Mouse (Mus musculus) kidney, embryonic 15.5 days (tissue): ENCODE results near the gene Baat. TPM values are rescaled to one million over a fixed set of nuclear protein-coding genes. Genes with fewer than 3 reads are reported as not detected.

ENCODE experiments used
- ATAC-seq: fragments of 200-750 bp; cut with Nextera tagmentation; replicated peaks from 2 replicates; pipeline ENCODE4 v1.8.0; 2017; ENCODE audit warnings: moderate TSS enrichment; ENCODE audit not compliant: low FRiP score
- H3K27ac ChIP-seq: fragments of 300-500 bp; sonication (generic); 2 replicates; pipeline ENCODE4 v1.5.1; 2015; ENCODE audit warnings: mild to moderate bottlenecking, inconsistent platforms
- H3K27me3 ChIP-seq: fragments of 300-500 bp; sonication (generic); 2 replicates; pipeline ENCODE4 v1.6.1; 2015; ENCODE audit warnings: inconsistent platforms
- H3K36me3 ChIP-seq: fragments of 300-500 bp; sonication (generic); 2 replicates; pipeline ENCODE4 v1.6.1; 2015; ENCODE audit warnings: inconsistent platforms
- H3K4me1 ChIP-seq: fragments of 300-500 bp; sonication (generic); 2 replicates; pipeline ENCODE4 v1.6.1; 2015; ENCODE audit warnings: inconsistent platforms
- H3K4me2 ChIP-seq: fragments of 300-500 bp; sonication (generic); 2 replicates; pipeline ENCODE4 v1.6.1; 2015; ENCODE audit warnings: moderate library complexity, mild to moderate bottlenecking, inconsistent platforms
- H3K4me3 ChIP-seq: fragments of 300-500 bp; sonication (generic); replicated peaks from 2 replicates; pipeline ENCODE4 v1.5.1; 2015; ENCODE audit warnings: mild to moderate bottlenecking, inconsistent platforms
- H3K9ac ChIP-seq: fragments of 300-500 bp; sonication (generic); 2 replicates; pipeline ENCODE4 v1.6.1; 2015; ENCODE audit warnings: mild to moderate bottlenecking, inconsistent platforms
- H3K9me3 ChIP-seq: fragments of 300-500 bp; sonication (generic); replicated peaks from 2 replicates; pipeline ENCODE4 v1.6.1; 2016; ENCODE audit warnings: inconsistent platforms
- whole genome bisulfite sequencing: fragments of 180-500 bp; shearing (Covaris S2); methylation state at CpG from one replicate; pipeline ENCODE4 v1.1.7; 2015; ENCODE audit warnings: mixed read lengths; 5-methylcytosine and 5-hydroxymethylcytosine counted together
- polyA plus RNA-seq: library from polyadenylated mRNA; unstranded; fragments of >200 nt; fragmentation: Nextera tagmentation; extraction: Ambion mirVana; gene quantifications from 2 replicates; pipeline ENCODE4 v1.2.1, GENCODE M21; 2015

The Baat gene
- 0.16 TPM in 1 of 2 replicates, not detected in the other for polyA plus RNA-seq

- Histone ChIP-seq H3K4me1 (no peaks in the 10 kb centered on the region), H3K27ac (no peak within 1 kb of the TSS), H3K36me3 (peaks cover under 1% of the 10 kb centered on the region; the same call in 1 of the 2 replicates), H3K9ac (no peak within 1 kb of the TSS), H3K4me3 (no peak within 1 kb of the TSS), H3K9me3 (no peaks in the 10 kb centered on the region), H3K27me3 (no peaks in the 10 kb centered on the region), H3K4me2 (no peak within 1 kb of the TSS)
- 73% methylated on average over 3 of the region's 3 CpGs for WGBS
- no peak for ATAC-seq
Measured at GRCm38 (mm10) chr4:49506386-49506785, at the start of gene Baat. Gene Baat, minus strand, starts transcription at chr4:49506557.

- Histone ChIP-seq H3K27ac (no peak overlapping the region), H3K27me3 (no peaks in the 10 kb centered on the region), H3K36me3 (no peaks in the 10 kb centered on the region), H3K4me3 (no peak overlapping the region), H3K9ac (no peak overlapping the region), H3K4me1 (no peaks in the 10 kb centered on the region), H3K9me3 (no peaks in the 10 kb centered on the region), H3K4me2 (no peak overlapping the region)
- WGBS, result 45% methylated on average over 5 of the region's 5 CpGs
- peak; percentile 81 for ATAC-seq
Measured at GRCm38 (mm10) chr4:49553380-49553779, 47.0 kb upstream of the Baat start.

- Histone ChIP-seq H3K27ac (peak within 1 kb of the TSS; percentile 75), H3K4me2 (no peak within 1 kb of the TSS), H3K36me3 (no peaks in the 10 kb centered on the region), H3K4me3 (peak within 1 kb of the TSS; percentile 3; the same call in 1 of the 2 replicates), H3K9me3 (no peaks in the 10 kb centered on the region), H3K27me3 (no peaks in the 10 kb centered on the region), H3K9ac (no peak within 1 kb of the TSS), H3K4me1 (no peaks in the 10 kb centered on the region)
- 0 out of 2 replicates have a peak, but pooled peaks have one; percentile 5 for ATAC-seq
- 41% methylated on average over 3 of the region's 3 CpGs for WGBS
Measured at GRCm38 (mm10) chr4:49549383-49549782, 43.0 kb upstream of the Baat start, which contains the start of gene Aldob. Gene Aldob, minus strand, starts transcription at chr4:49549546.

- Histone ChIP-seq H3K4me3 (no peak overlapping the region), H3K4me2 (no peak overlapping the region), H3K9ac (no peak overlapping the region), H3K27ac (peak overlapping the region; percentile 75), H3K27me3 (no peaks in the 10 kb centered on the region), H3K9me3 (no peaks in the 10 kb centered on the region), H3K4me1 (no peaks in the 10 kb centered on the region), H3K36me3 (no peaks in the 10 kb centered on the region)
- WGBS, result 78% methylated on average over 7 of the region's 7 CpGs
- ATAC-seq, result peak; percentile 61
Measured at GRCm38 (mm10) chr4:49547544-49548219, 41.3 kb upstream of the Baat start.

GRCm38 (mm10) chr4:49546873-49547543 is 40.7 kb upstream of the Baat start:
- 51% methylated on average over 6 of the region's 6 CpGs for WGBS
- H3K4me3 ChIP-seq, result no peak overlapping the region
- H3K9ac ChIP-seq, result no peak overlapping the region
- ATAC-seq, result peak; percentile 81
- H3K27ac ChIP-seq, result 0 out of 2 replicates have a peak overlapping the region, but pooled peaks have one; percentile 19
- H3K36me3 ChIP-seq, result no peaks in the 10 kb centered on the region
- H3K4me1 ChIP-seq, result no peaks in the 10 kb centered on the region
- no peaks in the 10 kb centered on the region for H3K9me3 ChIP-seq
- H3K4me2 ChIP-seq, result no peak overlapping the region
- no peaks in the 10 kb centered on the region for H3K27me3 ChIP-seq

DNA sequence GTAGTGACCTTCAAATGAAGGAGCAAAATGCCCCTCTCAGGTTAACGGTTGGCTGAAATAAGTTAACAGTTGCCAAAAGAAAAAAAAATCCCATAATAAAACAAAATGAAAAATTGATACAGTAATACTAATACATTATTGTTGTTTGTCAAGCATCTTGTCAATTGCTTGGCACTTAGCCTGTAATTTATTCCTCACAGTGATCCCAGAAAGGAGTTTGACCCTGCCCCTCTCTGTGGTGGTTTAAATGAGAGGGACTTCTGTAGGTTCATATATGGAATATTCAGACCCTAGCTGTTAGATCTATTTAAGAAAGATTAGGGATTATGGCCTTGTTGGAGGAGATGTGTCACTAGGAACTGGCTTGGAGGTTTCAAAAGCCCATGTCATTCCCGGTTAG is 39.7 kb upstream of the Baat start:
- no peak for ATAC-seq
- 69% methylated on average over 2 of the region's 2 CpGs for WGBS
- H3K4me2 ChIP-seq, result no peak overlapping the region

GRCm38 (mm10) chr4:49540966-49541365 is 34.6 kb upstream of the Baat start:
- H3K4me2 ChIP-seq, result no peak overlapping the region
- H3K9ac ChIP-seq, result no peak overlapping the region
- no peak overlapping the region for H3K4me3 ChIP-seq
- WGBS, result 79% methylated on average over 3 of the region's 3 CpGs
- no peaks in the 10 kb centered on the region for H3K4me1 ChIP-seq
- no peak overlapping the region for H3K27ac ChIP-seq
- no peaks in the 10 kb centered on the region for H3K27me3 ChIP-seq
- ATAC-seq, result no peak
- H3K9me3 ChIP-seq, result no peaks in the 10 kb centered on the region
- H3K36me3 ChIP-seq, result no peaks in the 10 kb centered on the region

More for the DNA sequence above, 39.7 kb upstream of the Baat start:
- H3K9ac ChIP-seq, result no peak overlapping the region
- no peak overlapping the region for H3K27ac ChIP-seq
- H3K27me3 ChIP-seq, result no peaks in the 10 kb centered on the region
- no peaks in the 10 kb centered on the region for H3K36me3 ChIP-seq
- no peaks in the 10 kb centered on the region for H3K4me1 ChIP-seq
- H3K9me3 ChIP-seq, result no peaks in the 10 kb centered on the region
- no peak overlapping the region for H3K4me3 ChIP-seq

DNA sequence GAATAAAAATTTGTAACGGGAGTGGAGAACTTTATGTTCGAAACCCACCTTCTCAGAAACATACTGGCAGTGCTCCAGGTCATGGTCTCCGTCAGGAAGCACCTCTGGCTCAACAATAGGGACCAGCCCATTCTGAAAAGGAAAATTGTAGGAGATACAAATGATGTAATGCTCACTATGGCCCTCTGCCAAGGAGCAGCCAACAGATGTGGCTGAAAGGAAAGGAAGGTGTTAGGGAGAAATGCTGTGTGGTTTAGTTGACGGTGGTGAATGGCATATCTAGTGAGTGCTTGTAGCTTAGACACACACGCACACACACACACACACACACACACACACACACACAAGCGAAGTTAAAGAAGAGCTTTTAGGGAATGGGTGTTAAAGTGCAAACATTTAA is 33.3 kb upstream of the Baat start:
- no peak for ATAC-seq
- no peaks in the 10 kb centered on the region for H3K27me3 ChIP-seq
- H3K4me3 ChIP-seq, result no peak overlapping the region
- no peak overlapping the region for H3K4me2 ChIP-seq
- no peak overlapping the region for H3K27ac ChIP-seq
- H3K9ac ChIP-seq, result no peak overlapping the region
- H3K9me3 ChIP-seq, result no peaks in the 10 kb centered on the region
- 62% methylated on average over 6 of the region's 6 CpGs for WGBS
- H3K4me1 ChIP-seq, result no peaks in the 10 kb centered on the region
- H3K36me3 ChIP-seq, result no peaks in the 10 kb centered on the region

DNA sequence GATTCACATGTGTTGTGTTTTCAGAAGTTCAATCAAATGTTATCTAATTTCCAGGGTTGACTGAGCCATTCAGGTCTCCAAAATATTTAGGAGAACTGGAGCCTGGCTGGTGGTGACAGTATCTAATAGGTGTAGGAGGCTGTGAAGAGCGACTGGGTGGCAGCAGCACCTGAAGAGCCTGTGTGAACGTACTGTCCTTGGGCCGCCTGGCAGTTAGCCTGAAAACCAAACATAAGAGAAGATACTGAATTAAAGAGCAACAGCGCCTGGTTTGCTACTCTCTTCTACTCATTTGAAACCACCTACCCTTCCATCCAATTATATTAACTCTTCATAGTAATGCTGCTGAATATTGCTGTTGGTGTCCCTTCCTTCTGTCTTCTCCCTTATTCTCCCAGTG is 30.3 kb upstream of the Baat start:
- 88% methylated on average over 4 of the region's 4 CpGs for WGBS
- no peak for ATAC-seq
- Histone ChIP-seq H3K4me1 (no peaks in the 10 kb centered on the region), H3K9me3 (no peaks in the 10 kb centered on the region), H3K27me3 (no peaks in the 10 kb centered on the region), H3K36me3 (peaks cover 9% of the 10 kb centered on the region), H3K4me2 (no peak overlapping the region), H3K27ac (no peak overlapping the region), H3K9ac (no peak overlapping the region), H3K4me3 (no peak overlapping the region)

- H3K4me3 ChIP-seq, result no peak overlapping the region
- H3K4me2 ChIP-seq, result no peak overlapping the region
- H3K36me3 ChIP-seq, result peaks cover 13% of the 10 kb centered on the region
- no peak overlapping the region for H3K9ac ChIP-seq
- H3K9me3 ChIP-seq, result peaks cover 4% of the 10 kb centered on the region; the same call in 1 of the 2 replicates
- no peaks in the 10 kb centered on the region for H3K4me1 ChIP-seq
- no peak for ATAC-seq
- WGBS, result 90% methylated on average over 4 of the region's 4 CpGs
- no peaks in the 10 kb centered on the region for H3K27me3 ChIP-seq
- no peak overlapping the region for H3K27ac ChIP-seq
Measured at GRCm38 (mm10) chr4:49535675-49536294, 29.4 kb upstream of the Baat start.

DNA sequence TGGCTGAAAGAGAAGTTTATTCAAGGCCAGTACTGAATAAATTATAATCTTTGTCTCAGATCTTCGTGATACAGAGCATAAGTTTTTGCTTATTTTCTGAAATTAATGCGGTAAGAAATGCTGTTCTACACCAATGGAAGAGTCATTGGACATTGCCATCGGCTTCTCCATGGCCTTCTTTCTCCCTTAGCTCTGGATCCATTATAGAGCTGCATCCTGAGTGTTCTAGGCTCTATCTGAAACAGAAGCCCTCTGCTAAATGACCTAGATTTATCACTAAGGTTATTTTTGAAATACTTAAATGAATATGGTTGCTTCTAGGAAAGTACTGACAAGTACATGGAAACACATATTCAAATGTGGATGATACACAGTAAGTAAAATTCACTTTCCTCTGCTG is 28.7 kb upstream of the Baat start:
- H3K4me2 ChIP-seq, result no peak overlapping the region
- H3K36me3 ChIP-seq, result peaks cover 20% of the 10 kb centered on the region
- no peaks in the 10 kb centered on the region for H3K27me3 ChIP-seq
- no peak overlapping the region for H3K4me3 ChIP-seq
- H3K9me3 ChIP-seq, result peaks cover 12% of the 10 kb centered on the region
- WGBS, result 85% methylated on average over 3 of the region's 3 CpGs
- no peak for ATAC-seq
- H3K4me1 ChIP-seq, result no peaks in the 10 kb centered on the region
- H3K27ac ChIP-seq, result no peak overlapping the region
- H3K9ac ChIP-seq, result no peak overlapping the region

- H3K4me3 ChIP-seq, result peak overlapping the region; percentile 80; the same call in 1 of the 2 replicates
- no peak for ATAC-seq
- no peak overlapping the region for H3K9ac ChIP-seq
- H3K27me3 ChIP-seq, result no peaks in the 10 kb centered on the region
- 82% methylated on average over 9 of the region's 9 CpGs for WGBS
- peaks cover 17% of the 10 kb centered on the region for H3K4me1 ChIP-seq
- H3K4me2 ChIP-seq, result no peak overlapping the region
- H3K27ac ChIP-seq, result no peak overlapping the region
- peaks cover 34% of the 10 kb centered on the region for H3K36me3 ChIP-seq
- H3K9me3 ChIP-seq, result no peaks in the 10 kb centered on the region
Measured at GRCm38 (mm10) chr4:49522576-49522975, 16.2 kb upstream of the Baat start.
